Mouse (Mus musculus) bone marrow macrophage, adult 2 months (primary cell): Measurements from ENCODE around the gene Clca4b.

ENCODE experiments used
- CTCF ChIP-seq: IDR thresholded peaks from 2 replicates; pipeline ENCODE4 v1.5.1; 2012; ENCODE audit warnings: low read depth, mild to moderate bottlenecking, low read length, moderate library complexity
- POLR2A ChIP-seq: IDR thresholded peaks from 2 replicates; pipeline ENCODE4 v1.6.1; 2012; ENCODE audit warnings: mild to moderate bottlenecking, low read depth, low read length, borderline replicate concordance

GRCm38 (mm10) chr3:144976091-144976490, 43.8 kb upstream of the Clca4b start:
- TF ChIP-seq CTCF (no peak), POLR2A (no peak)
